Mouse (Mus musculus) right cerebral cortex, adult 2 months (tissue): ENCODE measurements around the gene H2-Ob.
A peak's percentile ranks its signal among the peaks of the same experiment; 100 is the strongest.

ENCODE experiments used
- DNase-seq, 2 experiments: peaks; one replicate each; pipeline ENCODE4 v3.0.0; 2021 to 2022; ENCODE audit warnings: low spot score in 2 of 2

H2-Ob gene

GRCm38 (mm10) chr17:34240916-34241315 is 2.2 kb downstream of the H2-Ob start:
- no peak for DNase-seq

- no peak for DNase-seq
Measured at GRCm38 (mm10) chr17:34244656-34245055, 6.0 kb downstream of the H2-Ob start.

DNA sequence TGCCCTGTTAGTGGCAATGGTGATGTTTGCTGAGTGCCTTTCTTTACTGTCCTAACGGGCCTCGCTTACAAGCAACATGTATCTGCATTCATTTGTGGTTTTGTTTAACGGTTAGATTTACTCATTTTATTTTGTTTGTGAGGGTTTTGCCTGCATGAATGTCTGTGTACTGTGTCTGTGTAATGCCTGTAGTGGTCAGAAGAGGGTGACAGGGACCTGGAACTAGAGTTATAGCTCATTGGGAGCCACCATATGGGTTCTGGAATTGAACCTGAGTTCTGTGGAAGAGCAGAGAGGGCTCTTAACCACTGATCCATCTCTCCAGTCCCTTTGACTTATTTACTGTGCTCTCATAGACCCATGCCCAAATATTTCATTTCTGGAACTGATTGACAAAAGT is 8.3 kb downstream of the H2-Ob start:
- DNase-seq = no peak

- no peak for DNase-seq
Measured at GRCm38 (mm10) chr17:34248764-34249163, 10.1 kb downstream of the H2-Ob start.

DNA sequence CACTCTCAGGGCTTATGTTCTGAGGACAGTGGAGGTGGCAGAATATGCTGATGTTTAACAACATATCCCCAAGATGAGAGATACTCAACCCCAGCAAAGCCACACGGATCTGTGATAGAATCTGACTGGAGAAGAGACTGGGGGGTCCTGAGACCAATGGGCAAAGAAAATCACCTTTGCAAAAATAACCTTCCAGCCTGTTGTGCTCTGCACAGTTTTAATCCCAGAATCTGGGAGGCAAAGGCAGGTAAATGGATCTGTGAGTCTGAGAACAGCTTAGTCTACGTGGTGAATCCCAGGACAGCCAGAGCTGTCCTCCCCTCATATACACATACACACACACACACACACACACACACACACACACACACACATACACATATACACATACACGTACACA is 10.7 kb downstream of the H2-Ob start:
- DNase-seq = no peak

DNA sequence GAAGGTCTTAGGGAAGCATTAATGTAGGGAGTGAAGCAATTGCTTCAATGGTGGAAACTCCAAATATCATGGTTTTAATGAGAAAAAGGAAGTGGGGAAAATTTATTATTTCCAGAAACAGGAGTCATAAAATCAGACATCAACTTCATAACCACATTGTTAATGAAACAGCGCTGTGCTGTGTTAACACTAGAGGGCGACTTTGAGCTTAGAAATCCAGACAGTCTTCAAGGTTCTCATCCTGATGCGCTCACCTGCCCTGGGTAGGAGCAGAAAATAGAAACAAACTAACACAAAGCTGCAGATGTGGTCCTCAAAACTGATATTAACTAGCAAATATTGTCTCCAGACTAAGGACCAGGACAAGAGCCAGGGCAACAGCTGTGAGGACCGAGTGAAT is 11.2 kb downstream of the H2-Ob start:
- peak; percentile 60 to 64 for DNase-seq

DNA sequence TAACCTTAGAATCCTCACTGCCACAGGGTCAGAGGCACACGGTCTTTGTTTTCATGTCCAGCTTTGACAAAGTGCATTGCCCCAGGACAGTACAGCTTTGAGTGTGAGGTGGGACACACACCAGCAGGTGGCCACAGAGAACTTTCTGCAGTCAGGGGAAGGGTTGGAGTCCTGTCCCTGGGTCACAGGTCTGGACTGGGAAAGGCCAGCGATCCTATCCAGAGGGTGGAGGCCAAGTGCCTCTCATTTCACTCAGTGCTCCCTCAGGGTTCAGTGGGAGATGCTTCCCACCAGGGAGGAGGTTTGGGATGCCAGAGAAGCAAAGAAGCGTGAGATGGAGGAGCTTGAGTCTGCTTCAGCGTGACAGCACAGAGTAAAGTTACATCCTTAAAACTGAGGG is 13.0 kb downstream of the H2-Ob start:
- no peak for DNase-seq

DNA sequence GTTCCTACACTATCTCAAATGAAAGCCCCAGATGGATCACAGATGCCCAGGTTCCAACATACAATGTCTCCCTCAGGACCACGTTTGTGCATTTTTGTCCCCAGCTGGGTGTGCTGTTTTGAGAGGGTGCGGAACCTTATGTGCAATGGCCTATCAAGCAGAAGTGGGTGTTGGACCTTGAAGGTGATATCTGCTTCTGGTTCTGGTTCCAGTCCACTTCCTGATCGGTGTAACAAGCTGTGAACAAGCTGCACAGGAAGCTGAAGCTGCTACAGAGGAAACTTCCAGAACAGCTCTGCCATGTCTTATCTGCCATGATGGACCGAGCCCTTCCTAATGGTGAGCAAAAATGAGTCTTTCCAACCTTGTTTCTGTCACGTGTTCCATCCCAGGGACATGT is 17.8 kb downstream of the H2-Ob start:
- no peak for DNase-seq

DNA sequence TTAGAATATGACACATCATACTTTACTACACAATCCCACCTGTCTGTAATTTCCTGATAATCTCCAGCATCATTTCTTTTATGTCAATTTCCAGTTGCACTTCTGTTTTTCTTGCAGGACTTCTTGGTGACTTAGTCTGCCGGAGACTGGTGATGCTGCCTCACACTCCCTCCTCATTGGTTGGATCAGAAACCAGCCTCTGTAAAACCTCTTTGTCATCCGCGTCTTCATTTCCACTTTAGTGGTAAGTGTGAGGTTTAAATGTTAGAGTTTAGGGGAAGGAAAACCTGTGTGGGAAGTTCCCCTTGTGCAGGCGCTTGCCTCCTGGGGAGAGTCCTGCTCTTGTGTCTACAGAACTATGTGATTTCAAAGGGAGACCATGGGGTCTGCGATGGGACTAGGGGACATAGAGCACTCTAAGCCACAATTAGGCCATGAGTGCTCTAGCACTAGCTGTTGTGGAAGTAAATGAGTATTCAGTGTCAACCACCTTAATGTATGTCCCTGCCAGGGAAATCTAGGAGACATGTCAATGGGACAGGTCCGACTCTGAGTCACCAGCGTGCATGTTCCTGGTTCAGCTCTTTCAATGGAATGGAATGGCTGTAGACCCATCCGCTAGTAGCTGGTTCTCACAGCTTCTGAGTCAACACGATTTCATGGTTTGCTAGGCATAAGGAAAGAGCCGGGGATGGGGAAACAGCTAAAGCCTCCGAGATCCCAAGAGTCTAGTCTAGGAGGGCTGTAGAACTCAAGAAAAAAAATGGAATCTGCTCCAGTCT is 19.1 kb downstream of the H2-Ob start, which contains the start of gene H2-Ab1:
Gene H2-Ab1 (plus strand): TSS at position 96 of the 782 bp plus-strand sequence.
- peak; percentile 90 to 92 for DNase-seq

DNA sequence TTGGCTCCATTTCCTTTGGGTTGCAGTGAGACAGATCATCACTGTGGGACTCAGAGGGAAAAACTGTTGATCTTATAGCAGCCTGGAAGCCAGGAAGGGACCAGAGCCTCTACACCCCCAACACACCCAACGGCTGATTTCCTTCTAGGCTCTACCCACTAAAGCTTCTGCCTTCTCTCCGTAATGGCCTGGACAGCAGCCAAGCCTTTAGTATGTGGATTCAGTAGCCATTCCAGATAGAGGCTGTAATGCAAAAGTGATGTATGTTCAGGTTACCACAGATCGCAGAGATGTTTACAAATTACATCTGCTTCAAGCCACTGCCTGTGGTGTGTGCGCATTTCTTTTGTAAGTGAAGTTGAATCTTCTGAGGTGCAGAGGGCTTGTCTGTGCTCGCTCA is 21.8 kb downstream of the H2-Ob start:
- DNase-seq = no peak

- peak; percentile 66 to 72 for DNase-seq
Measured at GRCm38 (mm10) chr17:34261502-34261901, 22.8 kb downstream of the H2-Ob start.

GRCm38 (mm10) chr17:34263068-34263467 is 24.4 kb downstream of the H2-Ob start:
- DNase-seq = peak; percentile 78 to 82

GRCm38 (mm10) chr17:34263811-34264371 is 25.2 kb downstream of the H2-Ob start:
- no peak for DNase-seq

DNA sequence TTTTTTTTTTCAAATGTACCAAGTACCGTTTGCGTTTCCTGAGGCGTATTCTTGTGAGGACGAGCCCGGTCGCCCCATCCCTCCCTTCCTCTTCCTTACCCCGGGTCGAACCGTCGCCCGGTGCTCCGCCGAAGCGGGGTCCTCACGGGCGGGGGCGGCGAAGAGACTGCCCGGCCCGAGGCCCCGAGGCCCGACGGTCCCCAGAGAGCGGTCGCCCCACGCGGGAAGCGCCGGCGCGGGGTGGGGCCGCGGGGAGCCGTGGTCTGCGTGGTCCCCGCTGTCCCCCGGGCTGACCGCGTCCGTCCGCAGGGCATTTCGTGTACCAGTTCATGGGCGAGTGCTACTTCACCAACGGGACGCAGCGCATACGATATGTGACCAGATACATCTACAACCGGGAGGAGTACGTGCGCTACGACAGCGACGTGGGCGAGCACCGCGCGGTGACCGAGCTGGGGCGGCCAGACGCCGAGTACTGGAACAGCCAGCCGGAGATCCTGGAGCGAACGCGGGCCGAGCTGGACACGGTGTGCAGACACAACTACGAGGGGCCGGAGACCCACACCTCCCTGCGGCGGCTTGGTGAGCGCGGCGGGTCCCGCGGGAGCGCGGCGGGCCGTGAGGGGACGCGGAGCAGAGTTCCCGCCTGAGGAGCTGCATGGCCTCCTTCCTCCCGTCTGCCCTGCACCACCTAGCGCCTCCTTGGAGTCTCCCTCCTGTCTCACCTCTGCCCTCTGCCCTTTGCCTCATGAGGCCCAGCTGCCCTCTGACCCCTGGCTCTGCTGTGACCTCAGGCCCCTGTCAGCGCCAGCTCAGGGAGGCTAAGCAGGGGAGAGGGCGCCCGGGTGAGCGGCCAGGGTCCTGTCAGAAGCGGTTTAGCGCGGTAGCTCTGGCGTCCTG is 26.0 kb downstream of the H2-Ob start:
- no peak for DNase-seq

DNA sequence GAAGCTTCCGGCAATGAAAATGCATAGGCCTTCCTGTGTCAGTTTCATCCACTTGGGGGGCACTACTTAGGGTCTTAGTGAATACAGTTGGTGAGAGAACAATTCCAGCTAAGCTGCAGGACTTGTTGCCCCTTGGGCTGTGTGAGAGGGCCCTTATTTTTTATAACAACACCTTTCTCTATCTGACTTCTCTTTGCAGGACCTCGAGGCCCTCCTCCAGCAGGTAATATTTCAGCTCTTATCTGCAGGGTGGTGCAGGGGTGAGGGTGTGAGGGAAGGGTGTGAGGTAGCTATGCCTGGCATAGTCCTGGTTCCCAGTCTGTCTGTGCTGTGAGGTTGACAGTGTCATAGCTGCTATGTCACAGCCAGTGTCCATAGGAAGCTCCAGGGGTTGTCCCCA is 29.6 kb downstream of the H2-Ob start:
- no peak for DNase-seq

- DNase-seq = no peak
Measured at GRCm38 (mm10) chr17:34268748-34269147, 30.0 kb downstream of the H2-Ob start.

DNA sequence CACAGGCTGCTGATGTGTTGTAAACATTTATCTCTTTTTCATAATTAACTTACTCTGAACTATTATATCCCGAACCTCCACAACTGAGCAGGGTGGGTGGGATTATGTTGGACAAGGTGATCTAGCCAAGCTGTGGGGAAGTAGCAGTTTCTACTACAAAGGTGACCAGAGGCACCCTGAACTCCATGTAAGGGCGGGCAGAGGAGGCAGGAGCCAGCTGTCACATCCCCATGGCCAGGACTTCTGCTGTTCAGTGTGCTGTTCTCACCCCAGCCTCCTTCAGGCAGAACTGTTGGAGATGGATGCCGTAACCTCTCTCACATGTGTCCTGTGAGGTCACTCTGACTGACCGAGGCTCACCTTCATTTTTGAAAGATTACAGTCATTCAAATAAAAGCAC is 31.1 kb downstream of the H2-Ob start:
- DNase-seq = no peak

GRCm38 (mm10) chr17:34270230-34270629 is 31.5 kb downstream of the H2-Ob start:
- no peak for DNase-seq

DNA sequence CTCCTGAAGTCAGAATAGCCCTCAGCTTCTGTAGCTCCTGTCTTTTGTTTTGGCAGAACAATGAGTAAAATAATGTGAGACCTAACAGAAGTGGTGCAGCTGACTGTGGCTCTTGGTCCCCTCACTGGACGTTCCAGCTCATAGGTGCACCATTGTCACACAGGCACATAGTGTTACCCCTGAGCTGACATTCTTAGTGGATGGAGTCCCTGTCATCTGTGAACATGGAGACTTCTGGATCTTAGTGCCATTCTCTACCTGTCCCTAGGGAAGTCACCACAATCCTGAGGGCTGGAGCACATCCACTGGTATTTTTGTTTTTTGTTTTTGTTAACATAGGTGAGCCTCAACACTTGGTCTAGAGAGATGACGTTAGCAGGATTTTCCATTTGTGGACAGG is 32.2 kb downstream of the H2-Ob start:
- DNase-seq = no peak

- DNase-seq = no peak
Measured at GRCm38 (mm10) chr17:34272102-34272501, 33.4 kb downstream of the H2-Ob start.

- DNase-seq = no peak
Measured at GRCm38 (mm10) chr17:34280499-34281038, 41.9 kb downstream of the H2-Ob start.

DNA sequence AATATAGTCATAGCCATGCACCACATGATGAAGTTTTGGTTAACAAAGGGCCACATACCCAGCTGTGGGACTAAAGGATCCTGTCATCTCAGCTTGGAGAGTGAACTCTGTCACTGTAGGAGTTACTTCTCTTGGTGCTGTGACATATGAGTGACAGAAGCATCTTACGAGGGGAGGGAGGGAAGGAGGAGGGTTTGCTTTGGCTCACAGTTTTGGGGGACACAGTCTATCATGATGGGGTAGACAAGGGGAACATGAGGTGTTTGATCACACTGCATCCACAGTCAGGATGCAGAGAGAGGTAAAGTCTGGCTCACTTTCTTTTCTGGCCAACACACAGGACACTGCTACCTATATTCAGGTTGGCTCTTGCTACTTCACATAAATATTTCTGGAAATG is 43.1 kb downstream of the H2-Ob start:
- no peak for DNase-seq
